Mouse (Mus musculus) kidney, adult 2 months (tissue): Measurements from ENCODE around the gene Zmpste24.

Source experiments
- CTCF ChIP-seq: fragments of 200-500 bp; conservative IDR thresholded peaks from 2 replicates; pipeline ENCODE4 v1.5.1; 2011; ENCODE audit warnings: low read depth, mild to moderate bottlenecking, control low read depth, low read length, moderate library complexity, mixed read lengths; ENCODE audit not compliant: insufficient read depth, insufficient read length
- POLR2A ChIP-seq: fragments of 200-500 bp; IDR thresholded peaks from one replicate; pipeline ENCODE4 v1.6.1; 2011; ENCODE audit warnings: low read depth, low read length, control low read depth

DNA sequence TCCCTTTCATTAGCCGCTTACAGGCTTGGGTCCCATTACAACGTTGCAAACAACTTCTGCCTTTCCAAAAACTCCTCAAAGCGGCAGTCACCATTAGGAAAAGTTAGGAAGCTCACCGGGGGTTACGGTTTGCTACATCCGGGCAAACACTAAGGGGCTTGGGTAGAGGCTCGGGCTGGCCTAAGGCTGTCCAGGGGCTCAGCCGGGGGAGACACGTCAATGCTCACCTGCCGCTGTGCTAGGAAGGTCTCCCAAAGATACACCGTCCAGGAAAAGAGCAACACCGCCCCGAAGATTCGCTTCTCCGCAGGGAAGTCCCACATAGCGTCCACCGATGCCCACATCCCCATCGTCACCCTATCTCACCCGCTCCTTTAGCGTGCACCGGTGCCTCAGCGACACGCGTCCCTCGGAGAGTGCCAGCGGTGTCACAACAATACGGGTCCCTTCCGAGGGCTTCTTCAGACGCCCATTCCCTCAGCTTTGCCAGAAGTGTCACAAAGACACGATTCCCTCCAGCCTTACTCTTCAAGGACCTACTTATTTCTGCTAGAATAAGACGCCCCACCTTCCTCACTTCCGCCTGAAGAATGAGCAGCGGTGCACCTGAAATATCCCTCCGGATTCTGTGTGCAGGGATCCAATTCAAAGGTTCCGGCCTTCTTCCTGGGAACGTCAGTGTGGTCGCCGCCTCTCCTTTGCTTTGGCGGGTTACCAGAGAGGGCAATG, at the start of gene Zmpste24:
- no peak for TF ChIP-seq CTCF
- no peak for TF ChIP-seq POLR2A
